Mouse (Mus musculus) spleen, embryonic (tissue): ENCODE measurements around the gene Irgc1.
"Not testable (repeated sequence)": the region's sequence is repeated elsewhere in the genome, so short reads cannot be mapped to it uniquely, and the experiment has no call there.

Experiments used
- CTCF ChIA-PET: fragments of 350-600 bp; sonication (Branson Sonifier 250); formaldehyde crosslinking; loops from one replicate; lab custom pipeline; 2022; lab: Charles Lee

Irgc1 gene

GRCm38 (mm10) chr7:24451855-24452311, at the start of gene Irgc1:
TSS of gene Irgc1 (minus strand) at chr7:24452297.
- CTCF ChIA-PET = interaction anchor here (0.6 to 2.0 kb wide), 6 partner anchors 8 to 52 kb away, joined by 3 to 9 read pairs (median 5); no protein-coding TSS in a partner anchor

- CTCF ChIA-PET = no interaction called here
Measured at GRCm38 (mm10) chr7:24501492-24501891, 49.4 kb upstream of the Irgc1 start.

GRCm38 (mm10) chr7:24500929-24501328, 48.8 kb upstream of the Irgc1 start:
- CTCF ChIA-PET = no interaction called here

GRCm38 (mm10) chr7:24499856-24500577, 47.9 kb upstream of the Irgc1 start:
- CTCF ChIA-PET = no interaction called here

GRCm38 (mm10) chr7:24488303-24488702, 36.2 kb upstream of the Irgc1 start:
- CTCF ChIA-PET = no interaction called here

GRCm38 (mm10) chr7:24487403-24487802, 35.3 kb upstream of the Irgc1 start:
- CTCF ChIA-PET = interaction anchor here (0.6 to 0.7 kb wide), 3 partner anchors 65 to 209 kb away, joined by 7 to 18 read pairs (median 11); no protein-coding TSS in a partner anchor

- CTCF ChIA-PET = interaction anchor here (0.7 kb wide), 1 partner anchor 40 kb away, joined by 8 read pairs; no protein-coding TSS in a partner anchor
Measured at GRCm38 (mm10) chr7:24486654-24487130, 34.6 kb upstream of the Irgc1 start.

- CTCF ChIA-PET = no interaction called here
Measured at GRCm38 (mm10) chr7:24485481-24485880, 33.4 kb upstream of the Irgc1 start.

- CTCF ChIA-PET = not testable (repeated sequence)
Measured at GRCm38 (mm10) chr7:24483291-24483690, 31.2 kb upstream of the Irgc1 start.

GRCm38 (mm10) chr7:24482208-24483020, 30.3 kb upstream of the Irgc1 start:
- CTCF ChIA-PET = no interaction called here

- CTCF ChIA-PET = interaction anchor here (1.3 kb wide), 1 partner anchor 9 kb away, joined by 12 read pairs; no protein-coding TSS in a partner anchor
Measured at GRCm38 (mm10) chr7:24481474-24482207, 29.5 kb upstream of the Irgc1 start, which contains the start of gene Cadm4. TSS of gene Cadm4 (plus strand) at chr7:24482023.

GRCm38 (mm10) chr7:24480986-24481473, 28.9 kb upstream of the Irgc1 start:
- CTCF ChIA-PET = interaction anchor here (0.7 to 1.3 kb wide), 2 partner anchors 10 to 25 kb away, joined by 4 to 12 read pairs; no protein-coding TSS in a partner anchor

- CTCF ChIA-PET = interaction anchor here (0.5 to 1.3 kb wide), 3 partner anchors 10 to 167 kb away, joined by 4 to 12 read pairs (median 8); no protein-coding TSS in a partner anchor
Measured at GRCm38 (mm10) chr7:24480121-24480941, 28.2 kb upstream of the Irgc1 start.

GRCm38 (mm10) chr7:24479685-24480084, 27.6 kb upstream of the Irgc1 start:
- CTCF ChIA-PET = no interaction called here

- CTCF ChIA-PET = no interaction called here
Measured at GRCm38 (mm10) chr7:24478911-24479310, 26.8 kb upstream of the Irgc1 start.

GRCm38 (mm10) chr7:24476856-24477255, 24.8 kb upstream of the Irgc1 start:
- CTCF ChIA-PET = interaction anchor here (0.5 kb wide), 1 partner anchor 21 kb away, joined by 12 read pairs; no protein-coding TSS in a partner anchor

GRCm38 (mm10) chr7:24476338-24476737, 24.2 kb upstream of the Irgc1 start:
- CTCF ChIA-PET = interaction anchor here (0.6 kb wide), 1 partner anchor 47 kb away, joined by 3 read pairs; no protein-coding TSS in a partner anchor

- CTCF ChIA-PET = interaction anchor here (3.9 kb wide), 1 partner anchor 27 kb away, joined by 24 read pairs; no protein-coding TSS in a partner anchor
Measured at GRCm38 (mm10) chr7:24474811-24475506, 22.9 kb upstream of the Irgc1 start.
